Mouse (Mus musculus): ENCODE results near the gene Spint2.

DNA sequence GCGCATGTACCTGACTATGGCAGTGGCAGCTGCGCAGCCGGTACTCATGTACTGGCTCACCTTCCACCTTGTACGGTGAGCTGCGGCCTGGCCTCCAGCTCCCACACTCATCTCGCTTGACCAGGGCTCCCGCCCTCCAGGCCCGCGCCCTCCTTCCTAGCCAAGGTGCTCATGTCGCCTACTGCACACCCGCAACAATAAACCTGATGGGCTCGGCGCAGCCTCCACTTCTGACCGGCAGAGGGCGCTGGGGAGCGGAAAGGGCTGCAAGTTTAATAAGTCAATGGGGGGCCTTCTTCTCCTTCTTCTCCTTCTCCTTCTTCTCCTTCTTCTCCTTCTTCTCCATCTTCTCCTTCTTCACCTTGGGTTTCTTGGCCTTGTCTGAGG lies 34.4 kb downstream of the Spint2 start:
- TF ChIP-seq ZC3H11A (IDR thresholded peaks at IDR 0.05; ENCODE audit: borderline replicate concordance, low read depth, low read length) (no peak), CHD2 (IDR thresholded peaks at IDR 0.05; ENCODE audit: low read depth, low read length) (no peak), MAFK (IDR thresholded peaks at IDR 0.05; ENCODE audit: insufficient read depth, low read depth, low read length) (no peak), HCFC1 (IDR thresholded peaks at IDR 0.05; ENCODE audit: borderline replicate concordance, insufficient read depth, low read length) (no peak), ZNF384 (IDR thresholded peaks at IDR 0.05; ENCODE audit: low read depth, low read length) (no peak)

Measured in ES-E14 (cell line).